Mouse (Mus musculus) MEL (cell line): ENCODE measurements around the gene Rps11.

Source experiments
- CHD2 ChIP-seq: IDR thresholded peaks from 2 replicates; pipeline ENCODE4 v1.6.1; 2011; ENCODE audit warnings: low read length, improper control_type of control experiment
- CTCF ChIP-seq, 3 experiments: IDR thresholded peaks in 2 of 3; conservative IDR thresholded peaks in 1 of 3; 2 replicates each; pipeline ENCODE4 v1.5.1; 2011 to 2012; ENCODE audit warnings: low read length in 3 of 3, low read depth in 2 of 3, mild to moderate bottlenecking in 2 of 3, improper control_type of control experiment in 1 of 3, inconsistent platforms in 1 of 3, mixed read lengths in 1 of 3, moderate library complexity in 1 of 3; ENCODE audit not compliant: control insufficient read depth in 1 of 3, insufficient read depth in 1 of 3, poor library complexity in 1 of 3, severe bottlenecking in 1 of 3
- ETS1 ChIP-seq: IDR thresholded peaks from 2 replicates; pipeline ENCODE4 v1.6.1; 2012; ENCODE audit warnings: low read depth, mild to moderate bottlenecking, inconsistent platforms, low read length, improper control_type of control experiment, moderate library complexity
- GATA1 ChIP-seq: IDR thresholded peaks from 2 replicates; pipeline ENCODE4 v1.6.1; 2011; ENCODE audit warnings: low read depth, low read length, improper control_type of control experiment
- HCFC1 ChIP-seq: IDR thresholded peaks from 2 replicates; pipeline ENCODE4 v1.6.1; 2012; ENCODE audit warnings: low read depth, mild to moderate bottlenecking, inconsistent platforms, low read length, improper control_type of control experiment, moderate library complexity
- MAFK ChIP-seq: IDR thresholded peaks from 2 replicates; pipeline ENCODE4 v1.6.1; 2011; ENCODE audit warnings: low read depth, mild to moderate bottlenecking, low read length, improper control_type of control experiment, borderline replicate concordance
- MAX ChIP-seq: IDR thresholded peaks from 2 replicates; pipeline ENCODE4 v1.6.1; 2011; ENCODE audit warnings: low read length, improper control_type of control experiment
- NELFE ChIP-seq: IDR thresholded peaks from 2 replicates; pipeline ENCODE4 v1.6.1; 2011; ENCODE audit warnings: low read depth, low read length, improper control_type of control experiment
- POLR2A ChIP-seq, 2 experiments: IDR thresholded peaks; 2 replicates each; pipeline ENCODE4 v1.6.1; 2011 to 2012; ENCODE audit warnings: low read length in 2 of 2, mild to moderate bottlenecking in 2 of 2, control low read depth in 1 of 2, improper control_type of control experiment in 1 of 2, low read depth in 1 of 2, moderate library complexity in 1 of 2; ENCODE audit not compliant: control insufficient read depth in 1 of 2, insufficient read depth in 1 of 2, poor library complexity in 1 of 2
- POLR2AphosphoS5 ChIP-seq: IDR thresholded peaks from 2 replicates; pipeline ENCODE4 v1.6.1; 2012; ENCODE audit warnings: low read depth, borderline replicate concordance, mild to moderate bottlenecking, inconsistent platforms, low read length, moderate library complexity, mixed read lengths
- SMC3 ChIP-seq: IDR thresholded peaks from 2 replicates; pipeline ENCODE4 v1.6.1; 2011; ENCODE audit warnings: low read depth, low read length, improper control_type of control experiment
- USF1 ChIP-seq: IDR thresholded peaks from 2 replicates; pipeline ENCODE4 v1.6.1; 2014; ENCODE audit warnings: low read depth, mild to moderate bottlenecking, inconsistent platforms, low read length, improper control_type of control experiment, moderate library complexity
- USF2 ChIP-seq, 2 experiments: IDR thresholded peaks; 2 replicates each; pipeline ENCODE4 v1.6.1; 2011 to 2012; ENCODE audit warnings: improper control_type of control experiment in 2 of 2, low read length in 2 of 2, borderline replicate concordance in 1 of 2, inconsistent platforms in 1 of 2, low read depth in 1 of 2, mild to moderate bottlenecking in 1 of 2; ENCODE audit not compliant: insufficient read depth in 1 of 2

DNA sequence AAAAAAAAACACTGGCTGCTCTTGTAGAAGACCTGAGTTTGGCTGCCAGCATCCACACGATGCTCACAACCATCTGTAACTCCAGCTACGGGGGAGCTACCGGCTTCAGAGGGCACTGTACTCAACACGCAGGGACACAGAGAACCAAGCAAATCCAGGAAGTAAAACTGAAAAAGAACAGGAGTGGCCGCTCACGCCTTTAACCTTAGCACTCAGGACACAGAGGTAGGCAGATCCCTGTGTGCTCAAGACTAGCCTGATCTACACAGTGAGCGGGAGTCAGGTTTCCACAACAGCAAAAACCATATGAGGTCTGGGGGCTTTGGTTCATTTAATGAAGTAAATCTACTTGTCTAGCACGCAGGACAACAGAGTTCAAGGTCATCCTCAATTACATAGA, 18.7 kb downstream of the Rps11 start:
- no peak for TF ChIP-seq MAX
- TF ChIP-seq POLR2A (IDR thresholded peaks at IDR 0.05; ENCODE audit: control insufficient read depth in 1 of 2, insufficient read depth in 1 of 2, low read depth in 1 of 2, low read length in 2 of 2, poor library complexity in 1 of 2) = no peak
- no peak for TF ChIP-seq USF2 (IDR thresholded peaks at IDR 0.05; ENCODE audit: borderline replicate concordance in 1 of 2, insufficient read depth in 1 of 2, low read depth in 1 of 2, low read length in 2 of 2)
- no peak for TF ChIP-seq CTCF (IDR thresholded peaks at IDR 0.05 in 2 of 3, conservative IDR thresholded peaks at IDR 0.05 in 1 of 3; ENCODE audit: control insufficient read depth in 1 of 3, insufficient read depth in 1 of 3, low read depth in 2 of 3, low read length in 3 of 3, poor library complexity in 1 of 3, severe bottlenecking in 1 of 3)
- TF ChIP-seq USF1 = no peak
- no peak for TF ChIP-seq NELFE
- TF ChIP-seq HCFC1 = no peak
- no peak for TF ChIP-seq CHD2
- TF ChIP-seq POLR2AphosphoS5 = no peak
- TF ChIP-seq MAFK = no peak
- no peak for TF ChIP-seq GATA1
- no peak for TF ChIP-seq ETS1
- no peak for TF ChIP-seq SMC3
